Mouse (Mus musculus) T-helper 2 cell (primary cell): Measurements from ENCODE around the gene Lpp.

Experiments
- in situ Hi-C: fragments of 300-600 bp; cut with MboI, MseI; formaldehyde crosslinking; loops from one replicate; pipeline ENCODE4 v1.15.1; 2025; ENCODE audit warnings: high pct_unique_total_duplicates

Gene Lpp

DNA sequence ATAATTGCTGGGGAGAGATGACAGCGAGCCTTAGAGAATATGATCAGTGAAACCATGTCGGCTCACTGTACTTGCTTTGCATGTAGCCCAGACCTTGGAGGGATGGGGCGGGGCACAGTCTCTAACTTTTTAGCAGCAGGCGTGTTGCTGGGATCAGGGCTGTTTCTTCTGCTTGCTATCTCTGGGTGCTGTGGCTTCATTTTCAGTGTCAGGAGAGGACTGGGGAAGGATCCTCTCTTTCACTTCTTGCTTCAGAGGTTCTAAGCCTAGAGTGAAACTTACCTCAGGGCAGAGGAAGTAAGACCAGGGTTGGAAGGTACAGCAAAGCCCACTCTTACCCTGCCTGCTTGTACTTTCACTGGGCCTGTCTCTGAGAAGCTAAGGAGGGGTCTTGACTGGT is 210.0 kb downstream of the Lpp start:
- in situ Hi-C loops = loop anchor here (10.0 kb wide), 1 partner anchor 1361 kb away; no protein-coding TSS in a partner anchor

GRCm38 (mm10) chr16:24607896-24608457 is 214.7 kb downstream of the Lpp start:
- in situ Hi-C loops = loop anchor here (10.0 kb wide), 1 partner anchor 1357 kb away; no protein-coding TSS in a partner anchor

DNA sequence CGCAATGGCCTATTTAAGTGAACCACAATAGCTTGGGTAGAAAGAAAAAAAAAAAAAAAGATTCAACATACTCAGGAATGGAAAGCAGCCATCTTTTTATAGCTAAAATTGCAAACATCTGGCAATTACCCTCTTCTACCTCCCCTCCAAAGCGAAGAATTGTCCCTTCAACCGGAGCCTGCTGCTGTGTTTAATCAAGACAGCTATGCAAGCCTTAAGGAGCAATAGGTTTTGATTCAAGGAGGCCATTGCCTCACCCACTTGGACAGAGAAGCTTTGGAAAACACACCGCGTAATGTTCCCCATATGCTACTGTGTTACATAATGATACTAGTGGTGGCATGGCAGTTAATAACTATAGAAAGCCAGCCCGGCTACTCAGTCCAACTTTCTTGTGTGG is 226.2 kb downstream of the Lpp start:
- in situ Hi-C loops = no loop called here

GRCm38 (mm10) chr16:24620021-24620420 is 226.7 kb downstream of the Lpp start:
- in situ Hi-C loops = no loop called here

DNA sequence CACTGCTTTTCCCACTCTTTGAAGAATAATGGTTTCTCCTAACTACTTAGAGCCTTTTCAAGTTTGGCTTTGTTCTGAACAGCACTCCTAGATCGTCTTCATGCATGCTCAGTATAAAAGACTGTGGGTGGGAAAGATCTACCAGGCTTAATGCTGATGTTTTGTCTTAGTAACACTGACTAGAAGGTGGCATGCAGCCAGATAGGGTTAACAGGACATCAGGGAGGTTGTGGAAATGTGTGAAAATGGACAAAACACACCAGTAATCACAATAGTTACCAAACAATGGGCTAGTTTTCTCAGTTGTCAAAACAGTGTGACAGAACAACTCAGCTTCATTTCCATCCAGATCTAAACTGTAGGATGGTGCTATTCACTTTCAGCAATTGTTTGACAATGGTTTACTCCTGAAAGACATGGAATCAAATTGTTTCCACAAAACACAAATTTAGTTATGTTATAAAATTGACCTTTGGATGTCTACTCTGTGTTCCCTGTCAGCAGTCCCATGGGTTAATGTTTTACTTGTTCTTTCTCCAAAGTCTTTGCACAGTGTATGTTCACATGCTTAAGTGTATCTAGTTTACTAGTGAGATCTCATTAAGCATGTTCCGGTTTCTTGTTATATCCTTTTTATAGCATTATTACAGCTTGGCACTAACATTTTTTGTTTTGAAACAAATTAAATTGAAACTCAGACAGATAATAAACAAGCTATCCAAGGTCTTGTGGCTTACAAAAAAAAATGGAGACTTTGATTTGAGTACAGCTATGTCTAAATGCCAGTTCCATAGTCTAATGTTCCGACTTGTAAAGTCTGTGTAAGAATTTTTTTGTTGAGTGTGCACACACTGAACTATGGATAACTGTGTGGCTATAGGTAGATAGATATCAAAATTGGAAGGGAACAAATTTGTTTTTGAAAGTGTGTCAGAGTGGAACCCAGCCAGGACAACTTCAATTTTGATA is 229.2 kb downstream of the Lpp start:
- in situ Hi-C loops = no loop called here

- in situ Hi-C loops = no loop called here
Measured at GRCm38 (mm10) chr16:24624335-24624734, 231.0 kb downstream of the Lpp start.

- in situ Hi-C loops = no loop called here
Measured at GRCm38 (mm10) chr16:24625576-24625975, 232.3 kb downstream of the Lpp start.

GRCm38 (mm10) chr16:24628779-24629178 is 235.5 kb downstream of the Lpp start:
- in situ Hi-C loops = no loop called here

DNA sequence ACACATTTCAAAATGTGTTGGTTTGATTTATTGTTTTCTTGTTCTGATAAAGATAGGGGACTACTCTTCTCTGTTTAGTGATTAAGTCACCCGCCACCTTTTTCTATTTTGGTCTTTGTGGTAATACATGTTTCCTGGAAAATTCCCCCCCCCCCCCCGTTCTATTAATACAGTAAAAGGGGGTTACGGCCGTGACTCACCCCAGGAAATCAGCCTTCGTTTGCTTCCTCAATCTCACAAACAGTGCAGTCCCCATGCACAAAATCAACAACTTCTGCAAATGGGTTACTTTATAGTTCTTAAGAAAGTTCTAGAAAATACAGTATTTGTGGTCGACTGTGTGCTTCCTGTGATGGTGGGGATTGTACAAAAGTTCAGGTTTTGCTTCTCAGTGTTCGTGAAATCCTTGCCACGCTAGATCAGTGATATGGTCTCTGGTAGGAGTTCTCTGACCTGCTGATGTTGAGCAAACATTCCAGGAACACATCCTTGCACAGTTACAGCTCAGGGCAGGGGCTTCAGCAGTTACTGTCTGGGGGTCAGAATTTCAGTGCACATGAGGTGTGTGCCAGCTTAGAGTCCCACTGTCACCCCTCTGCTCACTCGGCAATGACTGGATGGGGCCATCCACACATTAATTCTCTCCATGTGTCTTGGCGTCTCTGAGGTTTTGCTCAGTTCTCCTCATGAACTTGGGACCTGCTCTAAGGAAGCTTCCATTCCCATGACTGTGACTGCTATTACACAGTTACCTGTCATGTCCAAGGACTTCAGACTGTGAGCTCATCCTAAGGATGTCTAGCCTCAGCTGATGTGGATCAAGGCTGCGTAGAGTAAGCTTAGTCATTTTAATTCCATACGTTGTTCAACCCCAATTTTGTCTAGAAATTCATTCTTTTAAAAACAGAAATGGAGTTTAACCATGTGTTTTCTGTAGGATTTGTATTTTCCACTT is 236.2 kb downstream of the Lpp start:
- in situ Hi-C loops = loop anchor here (10.0 kb wide), 1 partner anchor 475 kb away; no protein-coding TSS in a partner anchor

DNA sequence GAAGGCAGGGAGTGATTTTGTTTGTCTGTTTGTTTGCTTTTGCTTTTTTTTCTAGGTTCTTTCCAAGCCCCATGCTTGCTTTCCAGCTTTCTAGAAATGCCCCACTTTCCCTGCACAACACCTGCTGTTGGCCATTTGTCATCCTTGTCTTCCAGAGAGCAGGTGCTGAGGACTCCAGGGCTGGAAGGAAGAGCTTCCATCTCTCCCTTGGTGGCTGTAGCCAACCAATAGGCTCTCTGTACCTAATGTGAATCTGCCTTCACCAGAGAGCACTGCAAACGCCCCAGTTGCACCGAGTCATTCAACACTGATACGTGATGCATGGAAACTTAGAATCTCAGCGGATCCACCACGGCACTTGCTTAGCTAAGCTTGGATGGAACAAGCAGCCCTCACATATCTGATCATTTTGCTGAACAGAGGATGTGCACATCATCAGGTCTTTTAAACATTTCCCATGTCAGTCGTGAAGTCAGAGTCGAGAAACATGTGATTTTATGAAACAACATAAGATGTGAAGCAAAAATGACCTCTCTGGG is 242.1 kb downstream of the Lpp start:
- in situ Hi-C loops = loop anchor here (10.0 kb wide), 1 partner anchor 481 kb away; no protein-coding TSS in a partner anchor

DNA sequence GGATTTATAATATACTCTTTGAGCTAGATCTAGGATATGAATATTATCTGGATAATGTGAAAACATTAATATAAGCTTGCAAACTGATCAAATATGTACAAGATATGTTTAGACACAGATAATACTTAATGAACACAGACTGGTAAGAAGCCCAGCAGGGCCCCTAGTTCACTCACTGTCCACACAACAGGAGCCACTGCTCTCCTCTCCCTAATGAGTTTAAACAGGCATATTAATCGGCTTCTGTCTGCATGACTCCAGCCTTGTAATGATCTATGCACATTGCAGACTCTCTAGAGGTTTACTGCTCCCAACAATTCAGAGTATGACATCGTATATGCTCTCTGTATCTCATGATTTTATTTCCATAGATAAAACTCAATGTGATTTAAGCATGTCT is 243.6 kb downstream of the Lpp start:
- in situ Hi-C loops = loop anchor here (10.0 kb wide), 1 partner anchor 482 kb away; no protein-coding TSS in a partner anchor

DNA sequence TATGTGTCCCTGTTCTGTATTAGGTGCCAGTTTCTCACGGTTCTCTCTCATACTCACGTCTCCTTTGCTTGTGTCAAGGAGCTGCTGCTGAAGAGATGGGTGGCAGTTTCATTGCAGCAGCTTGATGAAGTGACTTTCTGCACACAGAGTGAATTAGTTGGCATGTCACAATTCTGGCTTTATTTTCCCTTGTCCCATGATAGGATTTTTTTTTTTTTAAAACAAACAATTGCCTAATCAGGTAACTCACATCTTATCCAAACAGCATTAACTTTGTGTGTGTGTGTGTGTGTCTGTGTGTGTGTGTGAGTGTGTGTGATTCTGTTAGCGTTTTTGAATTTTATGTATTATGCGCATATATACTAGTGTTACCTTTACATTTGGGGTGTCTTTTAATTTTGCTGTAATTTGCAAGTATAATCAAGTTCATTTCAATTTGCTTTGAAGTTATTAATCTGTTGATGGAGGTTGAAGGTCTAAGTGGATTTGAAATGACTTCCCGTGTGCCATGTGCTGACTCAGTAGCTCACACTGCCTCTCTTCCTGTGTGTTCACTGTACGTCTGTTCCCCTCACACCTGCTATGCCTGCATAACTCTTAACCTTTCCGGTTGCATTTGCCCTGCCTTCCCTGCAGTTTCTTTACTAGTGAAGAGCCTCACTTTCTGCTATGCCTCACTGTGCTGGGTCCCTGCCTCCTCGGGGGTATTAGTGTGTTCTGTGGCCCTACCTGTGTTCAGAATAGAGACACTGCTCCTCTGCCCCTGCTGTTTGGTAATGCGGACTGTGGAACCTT is 247.9 kb downstream of the Lpp start:
- in situ Hi-C loops = no loop called here

DNA sequence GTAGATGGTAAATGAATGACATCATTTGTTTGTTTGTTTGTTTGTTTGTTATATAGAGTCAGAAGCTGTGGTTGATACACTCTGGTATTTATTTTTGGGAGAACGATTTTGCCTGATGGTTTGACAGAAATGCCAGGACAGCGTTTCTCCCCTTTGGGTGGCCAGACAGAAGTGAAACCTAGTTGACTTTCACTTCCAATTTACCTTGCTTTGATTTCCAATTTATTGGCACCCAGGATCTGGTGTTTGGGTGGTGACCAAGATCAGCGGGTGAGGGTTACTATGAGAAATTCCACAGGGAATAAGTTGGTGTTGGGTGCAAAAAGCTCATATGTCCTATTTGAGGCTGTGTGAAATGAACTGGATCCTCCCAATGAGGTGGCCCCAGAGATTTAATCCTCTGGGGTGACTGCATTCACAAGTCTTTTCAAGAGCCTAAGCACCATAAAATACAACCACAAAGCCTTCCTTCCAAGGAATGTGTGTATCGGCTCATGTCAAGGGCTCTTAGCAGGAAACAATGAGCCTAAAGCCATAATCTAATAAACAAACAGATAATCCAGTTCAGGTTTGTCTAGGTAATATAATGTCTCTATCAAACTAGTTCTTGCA is 249.8 kb downstream of the Lpp start:
- in situ Hi-C loops = no loop called here

DNA sequence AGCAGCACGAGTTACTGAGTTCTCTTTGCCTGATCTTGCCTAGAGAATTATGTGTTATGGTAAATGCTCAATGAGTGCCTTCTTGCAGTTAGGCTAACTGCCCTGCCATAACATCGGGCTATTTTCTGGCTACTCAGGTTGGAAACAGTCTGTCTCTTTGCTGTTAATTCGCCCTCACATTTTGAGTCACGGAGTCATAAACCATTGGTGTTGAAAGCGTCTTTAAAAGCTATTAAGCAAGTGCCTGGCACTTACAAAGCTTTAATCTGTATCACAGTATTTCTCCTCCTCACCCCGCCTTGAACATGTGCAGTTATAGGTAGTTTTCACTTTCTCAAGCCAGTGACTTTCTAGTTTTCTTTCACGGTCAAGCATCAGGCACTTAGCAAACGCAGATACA is 250.8 kb downstream of the Lpp start:
- in situ Hi-C loops = no loop called here

GRCm38 (mm10) chr16:24644760-24645406 is 251.6 kb downstream of the Lpp start:
- in situ Hi-C loops = no loop called here

DNA sequence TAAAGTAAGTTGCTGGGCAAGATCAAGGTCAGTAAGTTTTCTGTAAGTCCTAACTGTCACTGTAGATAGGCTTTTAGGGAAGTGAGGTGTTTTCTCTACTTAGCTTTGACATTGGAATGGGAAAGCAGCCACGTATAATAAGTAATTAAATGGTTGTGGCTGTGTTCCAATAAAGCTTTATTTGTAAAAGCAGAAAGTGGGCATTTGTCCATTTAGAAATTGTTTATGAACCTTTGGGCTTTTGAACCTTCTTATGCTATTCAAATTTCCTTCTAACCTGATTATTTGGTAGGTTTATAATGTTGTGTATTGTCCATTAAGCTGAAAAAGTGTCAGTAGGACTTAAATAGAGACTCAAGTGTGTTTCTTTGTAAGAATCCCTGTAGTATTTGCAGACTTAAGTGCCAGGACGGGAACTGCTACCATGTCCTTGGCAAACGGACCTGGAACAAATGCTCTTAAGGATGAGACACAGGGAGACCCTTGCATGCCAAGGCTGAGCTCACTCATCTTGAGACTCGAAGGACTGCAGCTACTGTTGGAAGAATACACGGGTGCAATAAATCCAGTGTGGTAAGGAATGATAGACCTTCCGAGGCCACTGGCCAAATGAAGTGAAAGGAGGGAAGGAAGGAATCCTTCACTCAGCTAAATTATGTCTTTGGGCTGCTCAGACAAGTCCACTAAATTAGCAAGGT is 252.7 kb downstream of the Lpp start:
- in situ Hi-C loops = no loop called here

- in situ Hi-C loops = no loop called here
Measured at GRCm38 (mm10) chr16:24651655-24652654, 258.6 kb downstream of the Lpp start.

DNA sequence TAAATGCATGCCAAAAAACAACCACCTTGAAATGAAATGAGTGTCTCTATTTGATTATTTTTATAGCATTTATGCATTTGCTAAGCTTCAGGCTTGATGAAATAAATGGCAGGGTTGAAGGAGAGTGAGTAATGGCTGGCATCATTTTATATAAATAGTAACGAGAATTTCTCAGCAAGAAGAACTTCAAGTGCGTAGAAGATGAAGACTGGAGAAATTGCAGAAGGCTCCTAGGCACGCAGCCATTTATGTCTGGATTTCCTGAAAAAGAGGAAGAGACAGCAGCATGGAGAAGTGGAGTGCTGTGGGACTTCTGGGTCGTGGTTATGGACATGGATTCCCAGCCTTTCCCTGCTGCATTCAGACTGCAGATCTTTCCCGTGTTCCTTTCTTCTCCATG is 259.7 kb downstream of the Lpp start:
- in situ Hi-C loops = no loop called here
